Mouse (Mus musculus) embryonic fibroblast, embryonic 13.5 days (primary cell): Measurements from ENCODE around the gene Ikzf3. TPM values are rescaled to one million over a fixed set of nuclear protein-coding genes. Genes with fewer than 3 reads are reported as not detected.
A peak's percentile ranks its signal among the peaks of the same experiment; 100 is the strongest.

Experiments
- H3K27ac ChIP-seq: 2 replicates; pipeline ENCODE4 v1.5.1; 2012; ENCODE audit warnings: low read length, control low read depth, inconsistent platforms; ENCODE audit not compliant: insufficient read depth
- H3K4me1 ChIP-seq: 2 replicates; pipeline ENCODE4 v1.6.1; 2011; ENCODE audit warnings: low read length; ENCODE audit not compliant: control insufficient read depth, insufficient read depth
- H3K4me3 ChIP-seq: 2 replicates; pipeline ENCODE4 v1.5.1; 2011; ENCODE audit warnings: mild to moderate bottlenecking, control low read depth, low read length; ENCODE audit not compliant: insufficient read depth
- CTCF ChIP-seq: IDR thresholded peaks from 2 replicates; pipeline ENCODE4 v1.5.1; 2011; ENCODE audit warnings: mild to moderate bottlenecking, control low read depth, low read length, moderate library complexity, borderline replicate concordance; ENCODE audit not compliant: insufficient read depth
- POLR2A ChIP-seq: IDR thresholded peaks from 2 replicates; pipeline ENCODE4 v1.6.1; 2011; ENCODE audit warnings: low read depth, mild to moderate bottlenecking, control low read depth, low read length, moderate library complexity
- polyA plus RNA-seq: library from polyadenylated mRNA; stranded (reverse); fragments of >200 nt; gene quantifications from 2 replicates; pipeline ENCODE4 v1.2.4, GENCODE M21; 2011; ENCODE audit warnings: low read depth; ENCODE audit not compliant: missing spikeins, insufficient read length

Ikzf3 gene
- polyA plus RNA-seq, 1 experiment: not detected

- Histone ChIP-seq H3K27ac (no peak overlapping the region; the same call in 1 of the 2 replicates), H3K4me1 (peaks cover 19% of the 10 kb centered on the region), H3K4me3 (peak overlapping the region; percentile 86)
- TF ChIP-seq CTCF: no peak
- TF ChIP-seq POLR2A: no peak
These were observed 40.5 kb upstream of the Ikzf3 start for GRCm38 (mm10) chr11:98586087-98586891.

- H3K27ac ChIP-seq: no peak overlapping the region
- H3K4me3 ChIP-seq: no peak overlapping the region
- H3K4me1 ChIP-seq: peaks cover 19% of the 10 kb centered on the region
- TF ChIP-seq CTCF (no peak), POLR2A (no peak)
These were observed 38.9 kb upstream of the Ikzf3 start for GRCm38 (mm10) chr11:98584629-98585177.

- TF ChIP-seq CTCF (no peak), POLR2A (no peak)
- no peak overlapping the region for H3K4me3 ChIP-seq
- H3K4me1 ChIP-seq: peaks cover 19% of the 10 kb centered on the region
- H3K27ac ChIP-seq: no peak overlapping the region
These were observed 38.3 kb upstream of the Ikzf3 start for GRCm38 (mm10) chr11:98584146-98584545.

- H3K4me1 ChIP-seq: peaks cover 14% of the 10 kb centered on the region; the same call in 1 of the 2 replicates
- no peak overlapping the region for H3K27ac ChIP-seq
- no peak overlapping the region for H3K4me3 ChIP-seq
- no peak for TF ChIP-seq CTCF
- TF ChIP-seq POLR2A: no peak
These were observed 37.7 kb upstream of the Ikzf3 start for GRCm38 (mm10) chr11:98583571-98583970.

- Histone ChIP-seq H3K27ac (no peak overlapping the region), H3K4me1 (peaks cover 14% of the 10 kb centered on the region; the same call in 1 of the 2 replicates), H3K4me3 (no peak overlapping the region)
- TF ChIP-seq CTCF: no peak
- TF ChIP-seq POLR2A: no peak
These were observed 37.4 kb upstream of the Ikzf3 start for GRCm38 (mm10) chr11:98583265-98583552.

GRCm38 (mm10) chr11:98582551-98583264 is 36.9 kb upstream of the Ikzf3 start:
- Histone ChIP-seq H3K4me1 (peaks cover 13% of the 10 kb centered on the region; the same call in 1 of the 2 replicates), H3K27ac (no peak overlapping the region), H3K4me3 (no peak overlapping the region)
- TF ChIP-seq POLR2A (no peak), CTCF (no peak)

GRCm38 (mm10) chr11:98582030-98582388 is 36.2 kb upstream of the Ikzf3 start:
- no peak for TF ChIP-seq POLR2A
- H3K27ac ChIP-seq: no peak overlapping the region

GRCm38 (mm10) chr11:98581286-98582029 is 35.6 kb upstream of the Ikzf3 start:
- Histone ChIP-seq H3K4me3 (no peak overlapping the region), H3K4me1 (peaks cover 9% of the 10 kb centered on the region; the same call in 1 of the 2 replicates), H3K27ac (no peak overlapping the region)
- TF ChIP-seq POLR2A (no peak), CTCF (no peak)

More at GRCm38 (mm10) chr11:98582030-98582388, 36.2 kb upstream of the Ikzf3 start:
- Histone ChIP-seq H3K4me1 (peaks cover 9% of the 10 kb centered on the region; the same call in 1 of the 2 replicates), H3K4me3 (no peak overlapping the region)

GRCm38 (mm10) chr11:98580301-98581121 is 34.7 kb upstream of the Ikzf3 start:
- TF ChIP-seq POLR2A (no peak), CTCF (no peak)
- no peak overlapping the region for H3K27ac ChIP-seq

More at GRCm38 (mm10) chr11:98580301-98581121, 34.7 kb upstream of the Ikzf3 start:
- Histone ChIP-seq H3K4me1 (peaks cover 6% of the 10 kb centered on the region; the same call in 1 of the 2 replicates), H3K4me3 (no peak overlapping the region)
